12 mouse cellular contexts compared by ENCODE assay signal in genomic region chr2:27218121-27218544, GRCm38 (mm10). TPM values are rescaled to one million over a fixed set of nuclear protein-coding genes. Genes with fewer than 3 reads are reported as not detected.
DNase-seq lines count a peak whose midpoint lies in the region; ATAC-seq and TF ChIP-seq lines count a peak whose summit lies in the region.
"Had no signal": no experiment of that assay in that cellular context is flagged by ENCODE, and none has a peak within 500 bp of the region (broad histone marks: within the 10 kb centered on the region; RNA-seq: fewer than 3 reads in every experiment).

No protein-coding gene starts in this region.

- no peak for DNase-seq in frontal cortex, postnatal 25 days (ENCODE audit: low spot score in 2 of 2)
- peak; percentile 45 for DNase-seq in lung, embryonic 14.5 days
- no peak for DNase-seq in lung, postnatal 36 days
- DNase-seq in fat pad, adult 2 months (ENCODE audit: extremely low read depth, low read depth, low spot score): peak; percentile 92
- DNase-seq in thymus, adult 2 months: no peak
- no peak for DNase-seq in gastrocnemius, postnatal 25 days
- DNase-seq: adrenal gland, adult 2 months; embryo, embryonic 11 days; kidney, postnatal 36 days had no signal

- no peak for TF ChIP-seq POLR2A in thymus, adult 2 months (IDR thresholded peaks at IDR 0.05; ENCODE audit: control insufficient read depth, extremely low read depth, insufficient read depth, low read length, poor library complexity)

- no peak overlapping the region for H3K4me3 ChIP-seq in lung, embryonic 14.5 days (ENCODE audit: low read depth, low read length)
- H3K4me3 ChIP-seq in heart, embryonic 16.5 days (ENCODE audit: low read length): no peak overlapping the region
- no peak overlapping the region for H3K4me3 ChIP-seq in thymus, adult 2 months (ENCODE audit: control insufficient read depth, insufficient read depth, low read length)
- H3K4me3 ChIP-seq: intestine, embryonic 15.5 days had no signal

- WGBS in lung, embryonic 14.5 days: 49% methylated on average over 2 of the region's 2 CpGs
- 55% methylated on average over 2 of the region's 2 CpGs for WGBS in heart, embryonic 16.5 days
- 91% methylated on average over 2 of the region's 2 CpGs for WGBS in thymus, adult 2 months

- no peaks in the 10 kb centered on the region for H3K9me3 ChIP-seq in lung, embryonic 14.5 days (ENCODE audit: low read depth, low read length)
- H3K9me3 ChIP-seq in heart, embryonic 16.5 days (replicated peaks; ENCODE audit: control insufficient read depth, low read length): no peaks in the 10 kb centered on the region
- H3K9me3 ChIP-seq: intestine, embryonic 15.5 days had no signal

- H3K4me1 ChIP-seq in lung, embryonic 14.5 days (ENCODE audit: insufficient read depth): no peaks in the 10 kb centered on the region
- peaks cover 24% of the 10 kb centered on the region for H3K4me1 ChIP-seq in heart, embryonic 16.5 days (ENCODE audit: control insufficient read depth, insufficient read depth, low read length)
- no peaks in the 10 kb centered on the region; the same call in 1 of the 2 replicates for H3K4me1 ChIP-seq in thymus, adult 2 months (replicated peaks; ENCODE audit: control insufficient read depth, insufficient read depth, low read length)
- H3K4me1 ChIP-seq: intestine, embryonic 15.5 days had no signal

- 0 out of 2 replicates have a peak, but pooled peaks cover 3% of the 10 kb centered on the region for H3K36me3 ChIP-seq in lung, embryonic 14.5 days (ENCODE audit: insufficient read depth)
- no peaks in the 10 kb centered on the region for H3K36me3 ChIP-seq in heart, embryonic 16.5 days (ENCODE audit: control insufficient read depth, insufficient read depth)
- no peaks in the 10 kb centered on the region for H3K36me3 ChIP-seq in thymus, adult 2 months (ENCODE audit: control insufficient read depth, insufficient read depth, low read length)
- H3K36me3 ChIP-seq: intestine, embryonic 15.5 days had no signal

- ATAC-seq in frontal cortex, adult (ENCODE audit: low TSS enrichment): 0 out of 2 replicates have a peak, but pooled peaks have one; percentile 11
- peak; percentile 35 for ATAC-seq in lung, embryonic 14.5 days (ENCODE audit: insufficient read depth)
- peak; percentile 88 for ATAC-seq in heart, embryonic 16.5 days (replicated peaks; ENCODE audit: extremely low read depth, insufficient read depth, low FRiP score)
- ATAC-seq: intestine, embryonic 15.5 days had no signal

- no peak overlapping the region for H3K9ac ChIP-seq in lung, embryonic 14.5 days
- no peak overlapping the region for H3K9ac ChIP-seq in heart, embryonic 16.5 days (ENCODE audit: low read length)
- H3K9ac ChIP-seq: intestine, embryonic 15.5 days had no signal

- no peaks in the 10 kb centered on the region for H3K27me3 ChIP-seq in lung, embryonic 14.5 days (ENCODE audit: insufficient read depth, low read length)
- H3K27me3 ChIP-seq in heart, embryonic 16.5 days (ENCODE audit: control insufficient read depth, insufficient read depth, low read length): no peaks in the 10 kb centered on the region
- no peaks in the 10 kb centered on the region for H3K27me3 ChIP-seq in thymus, adult 2 months (ENCODE audit: control insufficient read depth, insufficient read depth, low read length)
- H3K27me3 ChIP-seq: intestine, embryonic 15.5 days had no signal

- TF ChIP-seq CTCF in lung, embryonic 14.5 days (IDR thresholded peaks at IDR 0.05; ENCODE audit: low read depth): no peak
- no peak for TF ChIP-seq CTCF in thymus, adult 2 months (IDR thresholded peaks at IDR 0.05; ENCODE audit: borderline replicate concordance, control insufficient read depth, extremely low read depth, insufficient read depth, low read length, poor library complexity)

- no peak overlapping the region for H3K4me2 ChIP-seq in lung, embryonic 14.5 days
- H3K4me2 ChIP-seq in heart, embryonic 16.5 days (ENCODE audit: low read depth, low read length): no peak overlapping the region
- H3K4me2 ChIP-seq: intestine, embryonic 15.5 days had no signal

- H3K27ac ChIP-seq in lung, embryonic 14.5 days (ENCODE audit: low read depth): no peak overlapping the region
- peak overlapping the region; percentile 84 for H3K27ac ChIP-seq in heart, embryonic 16.5 days (ENCODE audit: low read length)
- no peak overlapping the region for H3K27ac ChIP-seq in thymus, adult 2 months (ENCODE audit: control insufficient read depth, insufficient read depth, low read length)
- H3K27ac ChIP-seq: intestine, embryonic 15.5 days had no signal

RNA-seq across cellular contexts. Expression of gene Sardh, which starts 30.0 kb away (rescaled TPM):
- 23.6 and 25.0 TPM in 2 replicates for polyA plus RNA-seq in lung, embryonic 14.5 days (2014; fragmentation: Nextera tagmentation; extraction: Ambion mirVana)
- 19.3 and 24.5 TPM in 2 replicates for polyA plus RNA-seq in heart, embryonic 16.5 days (2015; fragmentation: Nextera tagmentation; extraction: Ambion mirVana)
- 10.5 and 12.3 TPM in 2 replicates for polyA plus RNA-seq in thymus, adult 2 months (2012; rRNA removed)
- total RNA-seq in gastrocnemius, postnatal 25 days (2021): 1 to 10 TPM; 2.4 to 2.5 TPM

RNA-seq across cellular contexts. Expression of gene Dbh, which starts 53.1 kb away (rescaled TPM):
- 0.20 and 0.75 TPM in 2 replicates for polyA plus RNA-seq in lung, embryonic 14.5 days (2014; fragmentation: Nextera tagmentation; extraction: Ambion mirVana)
- polyA plus RNA-seq in heart, embryonic 16.5 days (2015; fragmentation: Nextera tagmentation; extraction: Ambion mirVana): 0.72 and 0.80 TPM in 2 replicates
- polyA plus RNA-seq in thymus, adult 2 months (2012; rRNA removed): 0.41 and 0.69 TPM in 2 replicates
- not detected for total RNA-seq in gastrocnemius, postnatal 25 days (2021)

Comparison
In these comparisons a context has a peak if more than half of its experiments do, and no peak if none do; other contexts are left out.
1. DNase-seq: peak in lung, embryonic 14.5 days (single experiment) and fat pad, adult 2 months (single experiment); none in frontal cortex, postnatal 25 days (0 of 2), lung, postnatal 36 days (single experiment), thymus, adult 2 months (single experiment) and gastrocnemius, postnatal 25 days (single experiment).
2. ATAC-seq: peak in every context shown above with its lines; median percentile 88 in heart, embryonic 16.5 days; 35 in lung, embryonic 14.5 days; 11 in frontal cortex, adult.